Mouse (Mus musculus) left cerebral cortex, adult 11 months (tissue): Measurements from ENCODE around the gene Pdcd2l.
A peak's percentile ranks its signal among the peaks of the same experiment; 100 is the strongest.
"Not testable (repeated sequence)": the region's sequence is repeated elsewhere in the genome, so short reads cannot be mapped to it uniquely, and the experiment has no call there.

Experiments
- DNase-seq: peaks from one replicate; pipeline ENCODE4 v3.0.0; 2022; ENCODE audit warnings: low spot score

Gene Pdcd2l

DNA sequence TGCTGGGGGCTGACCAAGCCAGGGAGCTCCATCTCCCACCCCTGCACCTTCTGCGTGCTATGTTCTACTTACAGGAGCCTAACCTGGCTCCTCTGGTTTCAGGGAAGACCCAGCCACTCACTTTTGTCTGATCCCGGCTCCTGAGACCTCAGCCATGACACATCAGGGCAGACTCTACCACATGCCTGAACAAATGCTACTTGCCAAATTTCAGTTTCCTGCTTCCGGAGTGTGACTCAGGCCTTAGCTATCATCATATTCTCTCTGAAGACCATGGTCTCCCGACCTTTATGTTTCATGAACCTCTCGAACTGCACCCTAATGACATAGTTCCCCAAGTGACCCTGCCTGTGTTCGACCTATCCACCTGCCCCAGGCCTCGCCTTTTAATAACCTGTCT is 16.8 kb upstream of the Pdcd2l start:
- no peak for DNase-seq

DNA sequence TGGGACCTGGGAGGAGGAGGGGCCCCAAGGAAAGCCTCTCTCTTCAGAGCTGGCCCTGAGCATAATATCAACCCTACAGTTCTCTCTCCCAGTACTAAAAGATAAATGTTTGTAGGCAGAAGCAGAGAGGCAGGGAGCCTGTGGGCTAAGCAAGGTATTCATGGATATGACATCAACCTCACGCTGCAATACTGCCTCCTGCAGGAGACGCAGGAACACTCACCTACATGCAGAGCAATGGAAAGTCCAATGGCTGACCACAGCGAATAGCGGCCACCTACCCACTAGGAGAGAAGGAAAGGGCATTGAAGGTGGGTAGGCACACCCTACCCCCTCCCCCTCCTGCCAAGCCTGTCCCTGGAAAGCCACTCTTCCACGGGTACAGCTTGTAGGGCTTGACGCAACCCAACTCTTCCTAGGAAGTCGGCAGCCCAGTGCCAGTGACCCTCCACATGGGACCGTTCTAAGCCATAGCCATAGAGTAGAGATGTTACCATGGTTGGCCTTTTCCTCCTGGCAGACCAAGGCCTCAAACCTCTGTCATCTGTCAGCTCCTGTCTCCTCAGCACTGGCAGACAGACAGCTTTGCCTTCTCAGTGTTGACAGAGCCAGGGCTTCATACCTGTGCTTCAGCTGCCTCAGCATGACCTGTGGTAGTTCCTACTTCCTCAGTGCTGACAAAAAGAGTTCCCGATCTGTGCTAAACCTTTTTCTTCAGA is 11.7 kb upstream of the Pdcd2l start:
- no peak for DNase-seq

DNA sequence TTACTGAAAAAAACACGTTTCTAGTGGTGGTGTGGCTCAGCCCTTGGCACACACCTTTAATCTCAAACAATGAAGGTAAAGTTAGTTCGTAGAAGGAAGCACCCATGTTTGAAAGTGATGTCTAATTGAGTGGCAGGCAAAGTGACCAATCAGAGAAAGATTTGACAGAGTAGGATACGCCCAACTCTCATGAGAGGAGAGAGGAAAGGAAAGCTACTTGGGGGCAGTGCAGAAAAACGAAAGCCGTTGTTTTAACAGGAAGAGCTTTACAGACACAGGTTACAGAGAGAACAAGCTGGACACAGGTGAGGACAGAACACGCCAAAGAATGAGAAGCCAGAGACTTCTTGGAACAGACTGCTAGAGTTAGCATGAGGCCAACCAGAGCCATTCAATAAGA is 9.9 kb upstream of the Pdcd2l start:
- DNase-seq, result no peak

DNA sequence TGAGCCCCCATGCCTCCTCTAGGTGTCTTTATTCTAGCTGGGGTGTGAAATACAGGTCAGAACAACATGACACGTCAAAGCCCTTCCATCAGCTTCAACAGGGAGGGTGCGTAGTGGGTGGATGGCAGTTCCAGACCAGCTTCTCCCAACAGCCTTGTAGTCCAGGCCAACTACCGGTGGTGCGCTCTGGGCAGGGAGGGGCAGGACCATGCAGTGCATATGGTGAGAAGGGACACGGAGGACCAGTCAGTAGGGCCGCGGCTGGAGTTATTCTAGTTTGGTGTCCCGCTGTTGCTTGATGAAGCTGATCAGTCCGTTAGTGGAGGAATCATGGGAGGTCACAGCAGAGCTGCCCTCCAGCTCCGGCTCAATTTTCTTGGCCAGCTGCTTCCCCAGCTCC is 5.7 kb upstream of the Pdcd2l start:
- DNase-seq, result not testable (repeated sequence)

DNA sequence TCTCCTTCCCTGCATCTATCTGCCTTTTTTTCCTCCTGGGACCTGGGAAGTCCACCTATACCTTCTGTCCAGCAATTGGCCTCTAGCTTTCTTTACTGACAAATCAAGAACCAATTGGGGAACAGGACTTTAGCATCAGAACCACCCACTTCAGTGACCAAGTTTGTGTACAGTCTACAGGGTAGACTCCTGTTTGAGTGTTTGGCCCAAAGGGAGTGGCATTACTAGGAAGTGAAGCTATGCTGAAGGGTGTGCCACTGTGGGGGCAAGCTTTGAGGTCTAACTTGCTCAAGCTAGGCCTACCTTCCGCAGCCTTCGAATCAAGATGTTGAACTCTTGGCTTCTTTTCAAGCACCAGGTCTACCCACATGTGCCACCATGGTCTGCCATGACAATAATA is 4.4 kb upstream of the Pdcd2l start:
- DNase-seq, result no peak

DNA sequence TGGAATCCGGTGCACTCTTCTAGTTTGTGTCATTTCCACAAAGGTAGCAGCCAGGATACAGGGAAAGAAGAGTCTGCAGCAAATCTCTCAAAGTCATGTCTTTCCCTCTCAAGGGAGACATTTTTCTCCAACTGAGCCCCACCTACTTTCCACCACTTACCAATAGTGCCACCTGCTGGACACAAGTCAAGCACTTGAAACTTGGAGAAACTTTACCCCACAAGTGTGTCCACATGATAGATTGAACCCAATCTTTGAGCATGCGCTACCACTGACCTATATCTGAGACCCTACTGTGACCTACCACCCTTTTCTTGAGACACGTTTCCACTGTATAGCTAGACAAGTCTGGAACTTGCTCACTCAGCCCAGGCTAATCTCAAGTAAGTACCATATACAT is 1.9 kb upstream of the Pdcd2l start:
- DNase-seq, result no peak

DNA sequence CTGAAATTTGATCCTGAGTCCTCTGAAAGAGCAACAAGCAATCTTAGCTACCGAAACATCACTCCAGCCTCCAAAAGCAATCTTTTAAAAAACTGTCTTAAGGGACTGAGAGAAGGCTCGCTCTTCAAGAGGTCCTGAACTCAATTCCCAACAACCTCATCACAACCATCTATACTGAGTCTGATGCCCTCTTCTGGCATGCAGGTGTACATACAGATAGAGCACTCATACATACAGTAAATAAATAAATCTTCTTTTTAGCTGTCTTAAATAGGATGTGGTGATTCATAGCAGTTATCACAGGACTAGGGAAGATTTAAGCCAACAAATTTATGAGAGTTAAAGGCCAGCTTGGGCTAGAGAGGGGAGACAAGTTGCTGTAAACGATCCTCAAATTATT is 829 bp downstream of the Pdcd2l start:
- no peak for DNase-seq

DNA sequence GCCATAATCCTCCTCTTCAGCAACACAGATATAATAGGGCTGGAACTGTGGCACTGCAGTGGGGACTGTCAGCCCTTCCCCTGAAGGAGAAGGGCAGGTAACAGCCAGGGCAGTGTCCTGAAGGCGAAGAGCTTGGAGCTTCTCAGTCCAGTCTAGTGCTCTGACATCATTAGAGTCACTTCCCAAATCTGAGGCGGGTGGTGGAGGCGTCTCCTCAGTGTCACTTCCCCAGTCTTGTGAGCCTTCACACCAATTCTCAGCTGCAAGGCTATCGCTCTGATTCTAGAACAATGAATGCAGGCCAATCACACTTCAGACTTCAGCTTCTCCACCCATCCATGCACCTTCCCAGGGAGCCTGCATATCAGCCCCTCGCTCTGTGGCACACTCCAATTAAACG is 3.6 kb downstream of the Pdcd2l start:
- DNase-seq, result no peak

DNA sequence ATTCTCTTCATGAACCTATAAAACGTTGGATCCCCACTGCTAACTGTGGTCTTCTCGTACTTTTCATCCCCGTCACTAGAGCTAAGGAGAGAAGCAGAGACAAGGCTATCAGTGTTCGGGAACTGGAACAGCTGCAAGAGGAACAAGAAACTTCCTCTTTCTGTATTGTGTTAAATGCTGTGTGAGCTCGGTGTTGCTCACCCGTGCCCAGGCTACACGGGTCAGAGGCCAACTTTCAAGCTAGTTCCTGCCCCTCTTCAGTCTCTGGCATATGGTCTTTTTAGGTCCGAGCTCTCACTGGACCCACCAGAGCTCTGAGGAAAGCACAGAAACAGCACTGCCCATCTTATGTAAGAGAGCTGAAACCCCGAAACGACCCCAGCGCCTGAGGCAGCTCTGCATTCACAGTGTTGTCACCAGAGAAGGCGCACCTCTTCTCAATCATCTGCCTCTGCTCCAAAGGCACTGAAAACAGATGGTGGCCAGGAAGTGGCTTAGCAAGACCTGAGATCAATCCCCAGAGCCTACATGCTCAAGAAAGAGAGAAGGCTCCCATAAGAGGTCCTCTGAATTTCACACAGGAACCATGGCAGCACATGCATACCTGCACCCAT is 7.0 kb downstream of the Pdcd2l start:
- no peak for DNase-seq

DNA sequence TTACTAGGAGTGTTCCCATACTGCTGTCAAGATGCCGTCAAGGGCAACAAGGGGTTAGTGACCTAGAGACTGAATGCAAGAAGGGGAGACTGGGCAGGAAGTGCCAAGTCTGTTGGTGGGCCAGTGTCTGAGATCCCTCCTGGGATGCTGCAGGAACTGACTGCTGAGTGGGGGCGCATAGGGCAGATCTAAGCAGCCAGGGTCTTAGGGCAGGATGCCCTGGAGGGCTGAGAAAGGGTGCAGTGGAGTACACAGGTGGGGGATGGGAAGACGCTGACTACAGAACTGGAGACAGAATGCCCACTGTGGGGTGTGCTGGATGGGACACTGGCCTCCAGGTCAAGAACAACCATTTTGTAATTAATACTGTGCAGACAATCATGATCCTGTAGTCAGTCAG is 12.7 kb downstream of the Pdcd2l start:
- no peak for DNase-seq

DNA sequence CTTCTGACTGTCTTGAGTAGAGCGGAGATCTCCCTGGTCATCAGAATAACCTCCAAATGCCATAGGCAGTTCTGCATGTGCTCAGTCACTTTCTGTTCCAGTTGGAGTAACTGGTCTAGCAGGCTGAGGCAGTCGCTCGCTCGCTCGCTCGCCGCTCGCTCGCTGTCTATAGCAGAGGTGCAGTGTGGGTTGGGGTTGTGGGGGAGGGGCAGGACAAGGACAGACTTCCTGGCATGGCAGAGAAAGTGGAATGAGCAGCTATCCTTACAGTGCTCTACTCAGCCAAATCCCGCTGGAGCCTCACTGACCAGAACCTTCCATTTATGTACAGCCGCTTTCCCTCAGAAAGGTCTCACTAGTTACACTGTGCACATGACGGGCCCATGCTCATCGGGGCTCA is 13.1 kb downstream of the Pdcd2l start:
- no peak for DNase-seq

DNA sequence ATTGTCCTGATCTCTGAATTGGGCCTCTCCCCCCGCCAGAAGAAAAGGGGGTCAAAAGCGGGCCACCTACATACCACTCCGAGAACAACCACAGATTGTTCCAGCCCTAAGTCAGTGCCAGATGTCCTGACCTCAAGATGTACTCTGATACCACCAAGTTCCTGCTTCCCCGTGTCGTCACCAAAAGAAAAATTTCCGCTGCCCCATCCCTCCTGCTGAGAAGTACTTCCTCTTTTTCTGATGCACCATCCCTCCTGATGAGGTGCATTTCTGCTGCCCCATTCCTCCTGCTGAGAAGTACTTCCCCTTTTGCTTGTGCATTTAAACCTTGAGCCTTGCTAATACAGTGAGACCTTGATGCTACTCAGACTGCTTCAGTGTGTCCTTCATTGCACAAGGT is 20.2 kb downstream of the Pdcd2l start:
- not testable (repeated sequence) for DNase-seq

DNA sequence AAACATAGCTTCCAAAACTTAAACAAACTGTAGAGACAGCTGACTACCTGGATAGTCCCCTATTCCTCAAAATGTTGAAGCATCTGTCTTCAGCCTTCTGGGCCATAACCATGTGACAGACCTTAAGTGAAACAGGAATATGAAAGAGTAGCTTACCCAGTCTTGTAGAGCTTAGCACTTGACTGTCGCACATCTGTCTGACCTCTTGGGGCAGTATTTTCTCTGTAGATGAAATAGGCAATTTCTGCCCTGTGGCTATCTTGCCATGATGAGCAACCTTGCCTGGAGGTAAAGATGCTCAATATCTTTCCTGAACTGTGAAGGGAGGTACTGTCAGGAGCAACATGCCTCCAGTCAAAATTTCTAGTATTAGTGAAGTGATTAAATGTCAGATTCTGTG is 24.2 kb downstream of the Pdcd2l start:
- DNase-seq, result no peak

DNA sequence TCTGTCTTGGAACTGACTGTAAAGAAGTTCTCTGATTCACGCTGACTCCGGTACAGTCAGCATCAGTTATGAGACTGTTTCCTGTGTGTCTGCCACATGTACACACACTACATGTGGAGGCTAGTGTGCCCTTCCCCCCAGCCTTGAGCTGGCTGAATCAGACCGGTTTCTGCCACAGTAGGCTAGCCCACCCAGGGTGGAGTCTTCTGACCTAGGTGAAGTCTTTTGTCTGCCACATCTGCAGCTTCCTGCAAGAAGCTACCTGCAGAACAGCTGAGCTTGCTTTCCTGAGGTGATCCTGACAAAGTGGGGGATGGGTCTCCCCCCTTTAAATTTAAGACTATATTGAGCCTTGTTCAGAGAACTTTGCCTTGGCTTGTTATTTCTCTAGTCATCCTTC is 27.0 kb downstream of the Pdcd2l start, which contains the start of gene Uba2:
Gene Uba2, minus strand, starts transcription at position 146 of the 400 bp plus-strand sequence.
- DNase-seq, result no peak

DNA sequence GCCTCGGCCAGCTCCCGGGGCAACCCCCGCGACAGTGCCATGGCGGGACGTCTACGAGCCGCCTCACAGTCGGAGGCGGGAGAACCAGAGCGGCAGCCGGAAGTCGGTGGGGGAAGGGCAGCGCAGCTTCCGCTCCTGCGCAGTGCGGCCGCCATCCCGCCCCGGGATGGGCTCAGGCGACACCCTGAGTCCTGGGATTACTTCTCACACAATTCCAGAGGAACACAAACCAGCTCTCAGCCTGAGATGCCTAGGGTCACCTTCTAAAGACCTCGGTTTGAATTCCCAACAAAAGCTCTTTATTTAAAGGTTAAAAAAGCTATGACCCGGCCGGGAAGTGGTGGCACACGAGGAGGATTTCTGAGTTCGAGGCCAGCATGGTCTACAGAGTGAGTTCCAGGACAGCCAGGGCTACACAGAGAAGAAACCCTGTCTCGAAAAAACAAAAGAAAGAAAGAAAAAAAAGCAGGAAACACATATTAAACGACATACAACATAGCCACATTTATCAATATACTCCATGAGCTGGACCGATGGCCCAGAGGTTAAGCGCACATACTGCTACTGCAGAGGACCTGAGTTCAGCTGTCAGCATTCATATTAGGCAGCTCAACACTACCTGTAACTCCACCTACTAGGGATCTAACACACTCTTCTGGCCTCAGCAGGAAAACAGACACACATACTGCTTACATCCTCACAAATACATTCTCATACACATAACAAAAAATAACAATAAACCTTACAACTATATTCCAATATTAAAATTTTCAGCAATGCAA is 27.8 kb downstream of the Pdcd2l start:
- DNase-seq, result peak; percentile 85

DNA sequence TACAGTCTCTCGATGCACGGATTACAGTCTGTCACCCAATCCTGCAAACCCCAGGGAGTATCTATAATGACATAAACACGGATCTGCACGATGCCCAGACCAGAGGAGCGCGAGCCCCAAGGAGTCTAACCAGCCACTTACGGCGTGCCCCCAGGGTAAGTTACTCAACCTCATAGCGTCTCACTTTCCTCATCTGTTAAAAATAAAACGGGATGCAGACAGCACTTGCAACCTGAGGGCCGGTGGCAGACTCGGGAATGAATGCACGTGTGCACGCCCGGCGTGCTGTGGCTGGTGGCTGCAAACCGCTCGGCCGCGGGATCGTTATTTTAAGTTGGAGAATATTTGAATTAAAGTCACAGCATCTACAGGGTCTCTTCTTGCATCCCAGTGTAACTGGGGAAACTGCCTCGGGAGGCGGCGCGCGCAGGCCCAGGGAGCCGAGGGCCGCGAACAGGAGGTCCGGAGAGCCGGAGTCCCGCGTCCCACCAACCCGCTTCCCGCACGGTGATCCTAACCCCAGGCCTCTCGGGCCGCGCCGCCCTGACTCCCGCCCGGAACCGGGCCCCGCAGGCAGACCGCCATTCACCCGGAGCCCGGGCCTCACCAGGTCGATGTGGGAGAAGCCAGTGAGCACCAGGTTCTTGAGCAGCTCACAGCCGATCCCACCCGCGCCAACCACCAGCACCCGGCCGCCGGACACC is 28.5 kb downstream of the Pdcd2l start:
- no peak for DNase-seq

DNA sequence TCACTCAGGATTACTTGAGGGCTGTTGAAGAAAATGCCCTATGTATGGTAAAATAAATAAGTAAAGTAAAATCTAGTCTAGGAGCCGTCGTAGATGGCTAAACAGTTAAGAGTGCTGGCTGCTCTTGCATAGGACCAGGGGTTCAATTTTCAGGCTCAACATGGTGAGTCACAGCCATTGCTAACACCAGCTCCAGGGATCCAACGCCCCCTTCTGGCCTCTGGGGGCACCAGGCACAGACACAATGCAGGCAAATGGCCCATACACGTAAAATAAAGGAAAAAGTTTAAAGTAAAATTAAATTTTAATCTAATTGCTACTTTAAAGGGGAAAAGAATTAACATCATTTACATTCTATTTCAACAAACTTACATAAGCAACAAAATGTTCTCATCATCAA is 29.6 kb downstream of the Pdcd2l start:
- no peak for DNase-seq

DNA sequence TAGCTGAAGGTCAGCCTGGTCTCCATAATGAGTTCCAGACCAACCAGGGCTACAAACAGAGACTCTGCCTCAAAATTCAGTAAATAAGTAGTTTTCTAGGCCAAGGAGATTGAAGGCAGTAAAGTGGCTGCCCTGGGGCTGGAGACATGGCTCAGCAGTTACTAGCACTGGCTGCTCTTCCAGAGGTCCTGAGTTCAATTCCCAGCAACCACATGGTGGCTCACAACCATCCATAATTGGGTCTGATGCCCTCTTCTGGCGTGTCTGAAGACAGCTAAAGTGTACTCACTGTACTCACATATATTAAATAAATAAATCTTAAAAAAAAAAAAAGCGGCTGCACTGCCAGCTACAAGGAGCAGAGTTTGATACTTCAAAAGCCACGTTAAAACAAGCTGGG is 30.5 kb downstream of the Pdcd2l start:
- DNase-seq, result no peak

DNA sequence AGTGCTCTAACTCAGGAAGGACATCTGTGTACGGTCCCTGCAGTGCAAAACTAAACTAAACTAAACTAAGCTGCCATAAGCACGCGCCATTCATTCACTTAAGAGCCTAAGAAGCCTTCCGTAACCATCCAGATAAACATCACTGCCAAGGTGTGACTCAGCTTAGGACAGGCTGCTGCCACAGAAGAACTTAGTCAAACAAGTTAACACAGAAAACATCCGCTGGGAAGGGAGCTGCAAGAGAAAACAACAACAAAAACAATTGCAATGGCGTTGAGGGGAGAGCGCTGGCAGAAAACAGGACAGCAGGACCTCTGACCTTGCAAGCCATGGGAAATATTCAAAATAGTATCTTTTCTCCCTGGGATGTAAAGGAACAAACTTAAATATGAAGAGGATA is 31.8 kb downstream of the Pdcd2l start:
- DNase-seq, result no peak

DNA sequence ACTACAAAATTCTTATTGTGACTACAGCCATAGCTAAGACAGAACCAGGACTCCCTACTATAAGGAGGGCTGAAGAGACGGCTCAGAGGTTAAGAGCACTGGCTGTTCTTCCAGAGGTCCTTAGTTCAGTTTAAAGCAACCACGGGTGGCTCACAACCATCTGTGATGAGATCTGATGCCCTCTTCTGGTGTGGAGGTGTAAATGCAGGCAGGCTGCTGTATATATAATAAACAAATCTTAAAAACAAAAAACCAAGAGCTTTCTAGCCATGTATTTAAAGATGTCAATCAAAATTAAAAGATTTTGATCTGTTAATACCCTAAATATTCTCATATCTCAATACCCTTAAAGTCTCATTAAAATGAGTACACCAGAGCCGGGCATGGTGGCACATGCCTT is 37.3 kb downstream of the Pdcd2l start:
- no peak for DNase-seq

DNA sequence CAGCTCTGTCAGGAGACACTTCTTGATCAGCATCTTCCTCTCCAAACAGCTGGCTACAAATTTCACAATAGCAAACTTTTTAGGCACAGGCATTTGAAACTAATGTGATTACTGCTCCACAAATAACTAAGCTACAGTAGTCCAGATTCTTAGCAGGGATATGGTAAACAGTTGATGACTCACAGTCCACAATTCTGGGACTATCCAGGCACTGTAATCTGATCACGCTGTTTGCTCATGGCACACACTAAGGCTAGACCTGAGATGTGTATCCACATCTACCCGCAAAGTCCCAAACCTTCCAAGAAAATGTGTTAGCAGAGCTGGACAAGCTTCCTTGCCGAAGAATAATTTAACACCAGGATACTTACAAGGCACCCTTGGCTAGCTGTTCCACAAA is 38.5 kb downstream of the Pdcd2l start:
- no peak for DNase-seq

DNA sequence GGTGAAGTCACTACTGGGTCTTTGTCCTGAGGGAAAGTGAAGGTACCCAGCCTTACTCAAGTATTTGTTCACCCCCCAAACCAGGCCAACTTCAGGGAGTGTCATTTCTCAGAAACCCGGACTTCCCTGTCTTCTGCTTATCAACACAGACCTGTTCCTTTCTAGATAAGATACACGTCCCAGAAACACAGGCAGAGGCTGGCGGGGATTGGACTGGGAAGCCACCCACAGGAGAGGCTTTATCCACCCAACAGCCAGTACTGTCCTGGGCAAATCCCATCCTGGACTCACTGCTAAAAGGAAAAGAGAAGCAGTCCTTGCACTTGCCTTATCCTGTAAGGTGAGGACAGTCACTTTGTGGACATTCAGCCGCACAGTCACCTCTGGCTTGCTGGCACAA is 49.3 kb downstream of the Pdcd2l start:
- DNase-seq, result no peak

DNA sequence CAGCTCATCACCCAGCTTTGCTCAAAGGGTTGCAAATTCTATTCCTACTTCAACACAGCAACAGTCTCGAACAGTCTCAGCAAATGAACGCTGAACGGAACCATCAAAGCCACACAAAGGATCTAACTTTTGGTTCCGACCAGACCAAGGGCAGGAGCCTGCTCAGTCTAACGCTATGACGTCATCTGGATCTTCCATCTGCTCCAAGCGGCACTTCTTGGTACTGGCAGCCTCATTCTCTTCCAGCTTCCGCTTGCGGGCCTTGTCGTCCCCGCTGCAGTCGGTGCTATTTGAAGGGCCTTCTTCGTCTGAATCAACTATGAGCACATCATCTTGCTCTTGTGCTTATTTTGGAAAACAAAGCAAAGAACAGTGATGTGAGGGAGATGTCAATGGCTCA is 55.3 kb downstream of the Pdcd2l start:
- DNase-seq, result no peak
